Mouse (Mus musculus) small intestine, adult 2 months (tissue): ENCODE data around the gene Spock2.

Experiments used
- CTCF ChIP-seq: fragments of 200-500 bp; IDR thresholded peaks from 2 replicates; pipeline ENCODE4 v1.5.1; 2012; ENCODE audit warnings: low read depth, mild to moderate bottlenecking, control low read depth, inconsistent platforms, low read length, moderate library complexity, mixed read lengths; ENCODE audit not compliant: insufficient replicate concordance, insufficient read length; ENCODE audit errors: extremely low read depth
- POLR2A ChIP-seq: fragments of 200-500 bp; IDR thresholded peaks from 2 replicates; pipeline ENCODE4 v1.6.1; 2012; ENCODE audit warnings: low read depth, mild to moderate bottlenecking, control low read depth, inconsistent platforms, low read length, moderate library complexity

- no peak for TF ChIP-seq CTCF
- TF ChIP-seq POLR2A: no peak
Measured at GRCm38 (mm10) chr10:60170326-60171089, 64.5 kb downstream of the Spock2 start.
